ENCODE assay signal across 14 mouse cellular contexts in the genomic region with DNA sequence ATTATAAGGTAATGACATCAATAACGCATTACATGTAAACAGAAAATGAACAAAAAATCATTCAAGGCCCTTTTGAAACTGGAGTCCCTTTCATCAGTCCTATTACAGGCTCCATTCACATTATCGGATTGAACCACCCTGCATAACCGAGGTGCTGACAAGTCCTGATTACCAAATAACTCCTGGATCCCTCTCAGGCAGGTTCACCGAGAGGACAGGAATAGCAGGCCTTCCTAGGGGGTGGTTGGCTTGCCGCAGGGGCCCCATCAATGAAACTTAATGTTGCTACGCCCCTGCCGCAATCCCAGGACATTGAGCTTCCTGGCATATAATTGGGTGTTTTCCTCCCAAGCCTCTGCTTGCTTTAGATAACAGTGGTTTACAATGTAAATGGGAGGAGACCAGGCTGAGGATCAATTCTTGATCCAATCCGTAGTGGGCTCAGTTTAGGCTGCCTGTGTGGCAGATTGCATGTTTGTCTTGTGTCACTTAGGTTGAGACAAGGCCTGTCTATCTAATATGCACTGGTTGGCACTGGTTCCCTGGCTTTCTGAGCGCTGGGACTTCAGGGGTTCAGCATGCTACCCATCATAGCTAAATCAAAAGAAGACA.
DNase-seq lines count a peak whose midpoint lies in the region; ATAC-seq lines count a peak whose summit lies in the region.
"Had no signal": no experiment of that assay in that cellular context is flagged by ENCODE, and none has a peak within 500 bp of the region (broad histone marks: within the 10 kb centered on the region; RNA-seq: fewer than 3 reads in every experiment).

No protein-coding gene starts in this region.

- peaks cover 14% of the 10 kb centered on the region for H3K4me1 ChIP-seq in heart, embryonic 11.5 days (ENCODE audit: control insufficient read depth, insufficient read depth, low read length)
- no peaks in the 10 kb centered on the region for H3K4me1 ChIP-seq in limb, embryonic 11.5 days (ENCODE audit: control insufficient read depth, insufficient read depth, low read length)

- H3K27me3 ChIP-seq in heart, embryonic 11.5 days (ENCODE audit: control insufficient read depth, insufficient read depth, low read length): no peaks in the 10 kb centered on the region
- no peaks in the 10 kb centered on the region for H3K27me3 ChIP-seq in limb, embryonic 11.5 days (ENCODE audit: control insufficient read depth, insufficient read depth, low read length)

- WGBS in heart, embryonic 11.5 days (ENCODE audit: insufficient replicate concordance): 16% methylated on average over 9 of the region's 9 CpGs
- WGBS in limb, embryonic 11.5 days: 30% methylated on average over 9 of the region's 9 CpGs

- H3K27ac ChIP-seq in heart, embryonic 11.5 days (ENCODE audit: low read depth, low read length): no peak overlapping the region
- no peak overlapping the region for H3K27ac ChIP-seq in limb, embryonic 11.5 days (replicated peaks; ENCODE audit: low read depth, low read length)

- H3K36me3 ChIP-seq in heart, embryonic 11.5 days (ENCODE audit: control insufficient read depth, insufficient read depth, low read length): no peaks in the 10 kb centered on the region
- H3K36me3 ChIP-seq in limb, embryonic 11.5 days (ENCODE audit: control insufficient read depth, insufficient read depth, low read length): no peaks in the 10 kb centered on the region

- peak; percentile 65; the same call in 1 of the 2 replicates for ATAC-seq in heart, embryonic 11.5 days (replicated peaks; ENCODE audit: insufficient number of reproducible peaks, low FRiP score, low TSS enrichment)
- no peak for ATAC-seq in limb, embryonic 11.5 days (ENCODE audit: insufficient number of reproducible peaks, low FRiP score, low TSS enrichment, low read depth)
- ATAC-seq in megakaryocyte, adult 5-6 weeks (ENCODE audit: poor library complexity, severe bottlenecking): no peak
- ATAC-seq: CD4-positive, CD25-positive, alpha-beta regulatory T cell, adult 4 months had no signal

- peak overlapping the region; percentile 24 for H3K4me2 ChIP-seq in heart, embryonic 11.5 days
- no peak overlapping the region for H3K4me2 ChIP-seq in limb, embryonic 11.5 days (ENCODE audit: low read depth, severe bottlenecking)
- H3K4me2 ChIP-seq: lung, embryonic 14.5 days had no signal

- DNase-seq in heart, adult 8-10 months (ENCODE audit: low spot score): no peak
- peak; percentile 3 for DNase-seq in R1 (ENCODE audit: low read depth, low spot score)
- DNase-seq in fibroblast of lung, adult 2 months (ENCODE audit: low read depth): peak; percentile 14
- peak; percentile 40 for DNase-seq in limb, embryonic 11.5 days (ENCODE audit: low spot score)
- DNase-seq in gastrocnemius, adult 18-20 months (ENCODE audit: low spot score): no peak
- no peak for DNase-seq in urinary bladder, postnatal 4 days (ENCODE audit: low spot score in 2 of 2)
- DNase-seq: adrenal gland, adult 2 months; cerebellum, postnatal 36 days; layer of hippocampus, adult 9-11 months; lung, embryonic 14.5 days; right cerebral cortex, postnatal 25 days had no signal

- no peaks in the 10 kb centered on the region for H3K9me3 ChIP-seq in heart, embryonic 11.5 days (replicated peaks; ENCODE audit: control insufficient read depth, low read length)
- H3K9me3 ChIP-seq in limb, embryonic 11.5 days (ENCODE audit: control insufficient read depth, low read length): no peaks in the 10 kb centered on the region

- no peak overlapping the region for H3K9ac ChIP-seq in heart, embryonic 11.5 days (ENCODE audit: low read depth, low read length)
- H3K9ac ChIP-seq in limb, embryonic 11.5 days (ENCODE audit: low read length): no peak overlapping the region
- H3K9ac ChIP-seq: lung, embryonic 14.5 days had no signal

- H3K4me3 ChIP-seq in heart, embryonic 11.5 days (ENCODE audit: low read depth, low read length): no peak overlapping the region
- H3K4me3 ChIP-seq in limb, embryonic 11.5 days (ENCODE audit: low read depth, low read length): no peak overlapping the region

Comparison
In these comparisons a context has a peak if more than half of its experiments do, and no peak if none do; other contexts are left out.
1. DNase-seq: peak in R1 (single experiment), fibroblast of lung, adult 2 months (single experiment) and limb, embryonic 11.5 days (single experiment); none in heart, adult 8-10 months (single experiment), gastrocnemius, adult 18-20 months (single experiment) and urinary bladder, postnatal 4 days (0 of 2).